Mouse (Mus musculus) heart, adult 2 months (tissue): ENCODE data around the gene Rhno1. TPM values are rescaled to one million over a fixed set of nuclear protein-coding genes. Genes with fewer than 3 reads are reported as not detected.
A peak's percentile ranks its signal among the peaks of the same experiment; 100 is the strongest.

Experiments used
- DNase-seq, 2 experiments: peaks; one replicate each; pipeline ENCODE4 v3.0.0; 2021
- H3K27ac ChIP-seq: fragments of 200-600 bp; 2 replicates; pipeline ENCODE4 v1.8.1; 2022
- H3K27me3 ChIP-seq: fragments of 200-500 bp; 2 replicates; pipeline ENCODE4 v1.6.1; 2012; ENCODE audit warnings: mild to moderate bottlenecking, low read length, inconsistent platforms, mixed read lengths; ENCODE audit not compliant: control insufficient read depth, insufficient read depth
- H3K36me3 ChIP-seq: fragments of 200-500 bp; 2 replicates; pipeline ENCODE4 v1.6.1; 2012; ENCODE audit warnings: low read length, inconsistent platforms; ENCODE audit not compliant: control insufficient read depth, insufficient read depth
- H3K4me1 ChIP-seq: fragments of 200-500 bp; 2 replicates; pipeline ENCODE4 v1.6.1; 2011; ENCODE audit warnings: low read length; ENCODE audit not compliant: control insufficient read depth, insufficient read depth
- H3K4me3 ChIP-seq: fragments of 200-600 bp; 2 replicates; pipeline ENCODE4 v1.8.1; 2022
- H3K79me2 ChIP-seq: fragments of 200-500 bp; replicated peaks from 2 replicates; pipeline ENCODE4 v1.6.1; 2012; ENCODE audit warnings: mild to moderate bottlenecking, inconsistent platforms, low read length, moderate library complexity, mixed read lengths; ENCODE audit not compliant: control insufficient read depth, insufficient read depth
- H3K9ac ChIP-seq: fragments of 200-500 bp; 2 replicates; pipeline ENCODE4 v1.6.1; 2012; ENCODE audit warnings: low read depth, mild to moderate bottlenecking, control low read depth, inconsistent platforms, low read length, mixed read lengths
- CTCF ChIP-seq: fragments of 200-600 bp; IDR thresholded peaks from 2 replicates; pipeline ENCODE4 v1.8.1; 2022; ENCODE audit warnings: antibody characterized with exemption, mild to moderate bottlenecking, moderate library complexity
- EP300 ChIP-seq: fragments of 200-500 bp; IDR thresholded peaks from 2 replicates; pipeline ENCODE4 v1.6.1; 2011; ENCODE audit warnings: low read depth, low read length, control low read depth; ENCODE audit not compliant: insufficient read depth
- POLR2A ChIP-seq: fragments of 200-500 bp; IDR thresholded peaks from 2 replicates; pipeline ENCODE4 v1.6.1; 2011; ENCODE audit warnings: mild to moderate bottlenecking, low read depth, low read length, control low read depth; ENCODE audit not compliant: insufficient read depth
- WGBS: fragments of 180-500 bp; shearing (Covaris S2); methylation state at CpG from one replicate; pipeline ENCODE4 v1.1.7; 2018; 5-methylcytosine and 5-hydroxymethylcytosine counted together
- intact Hi-C: fragments of 180-260 bp; cut with DNase I; formaldehyde crosslinking; loops from one replicate; pipeline ENCODE4 v1.15.1; 2025
- long read RNA-seq: library from polyadenylated mRNA; stranded (forward); transcript quantifications from one replicate; pipeline ENCODE4 v2.0.0, GENCODE M21; 2021
- polyA plus RNA-seq: library from polyadenylated mRNA; depleted of rRNA; stranded (reverse); fragments of >200 nt; gene quantifications from 2 replicates; pipeline ENCODE4 v1.2.3, GENCODE M21; 2012; rRNA removed
- total RNA-seq, 2 experiments: library from RNA; stranded (reverse); gene quantifications; 2 replicates each; pipeline ENCODE4 v1.2.3; 2021

Gene Rhno1
- total RNA-seq (1 to 10 TPM; 7.8 to 9.2 TPM), polyA plus RNA-seq (5.8 and 6.6 TPM in 2 replicates)
- long read RNA-seq, partial matches to known transcripts: 0 of 15 reads
- long read RNA-seq, other reads (novel, unspliced or antisense): 8 of 15 reads

- H3K4me3 ChIP-seq: peak within 1 kb of the TSS; percentile 83
- TF ChIP-seq POLR2A: no peak
- no peak for TF ChIP-seq CTCF
- no peak for TF ChIP-seq EP300
- H3K4me1 ChIP-seq: peaks cover 1% of the 10 kb centered on the region; the same call in 1 of the 2 replicates
- H3K36me3 ChIP-seq: no peaks in the 10 kb centered on the region
- DNase-seq: peak; percentile 90 to 92
- intact Hi-C loops: loop anchor here (5.0 kb wide), 2 partner anchors 50 to 160 kb away; no protein-coding TSS in a partner anchor
- no peaks in the 10 kb centered on the region; the same call in 1 of the 2 replicates for H3K79me2 ChIP-seq
- under 1% methylated on average over 75 of the region's 76 CpGs for WGBS
- peak within 1 kb of the TSS; percentile 80 for H3K27ac ChIP-seq
- no peaks in the 10 kb centered on the region for H3K27me3 ChIP-seq
- H3K9ac ChIP-seq: peak within 1 kb of the TSS; percentile 84
These were observed at the start of gene Rhno1, which contains the start of gene Foxm1 for GRCm38 (mm10) chr6:128362381-128363006. Gene Rhno1 (minus strand): TSS chr6:128362911. Gene Foxm1 (plus strand): TSS chr6:128362967.

- Histone ChIP-seq H3K9ac (no peak overlapping the region), H3K36me3 (no peaks in the 10 kb centered on the region), H3K27me3 (no peaks in the 10 kb centered on the region), H3K4me3 (no peak overlapping the region), H3K27ac (no peak overlapping the region), H3K79me2 (no peaks in the 10 kb centered on the region), H3K4me1 (no peaks in the 10 kb centered on the region)
- DNase-seq: peak; percentile 63 to 85
- intact Hi-C loops: loop anchor here (1.0 to 10.0 kb wide), 6 partner anchors 30 to 206 kb away; partner anchors contain the start of genes Foxm1 and Rhno1
- TF ChIP-seq EP300 (0 out of 2 replicates have a peak, but pooled peaks have one; percentile 62), POLR2A (no peak), CTCF (no peak; the same call in none of the 2 replicates)
- 11% methylated on average over 3 of the region's 3 CpGs for WGBS
These were observed 48.4 kb upstream of the Rhno1 start for GRCm38 (mm10) chr6:128411115-128411514.

GRCm38 (mm10) chr6:128410305-128410704 lies 47.6 kb upstream of the Rhno1 start:
- no peak for DNase-seq
- Histone ChIP-seq H3K27me3 (no peaks in the 10 kb centered on the region), H3K4me3 (no peak overlapping the region), H3K79me2 (no peaks in the 10 kb centered on the region), H3K27ac (no peak overlapping the region), H3K9ac (no peak overlapping the region), H3K4me1 (no peaks in the 10 kb centered on the region), H3K36me3 (no peaks in the 10 kb centered on the region)
- TF ChIP-seq EP300: no peak
- TF ChIP-seq POLR2A: no peak
- no peak for TF ChIP-seq CTCF
- intact Hi-C loops: loop anchor here (2.0 to 10.0 kb wide), 4 partner anchors 30 to 206 kb away; partner anchors contain the start of genes Foxm1 and Rhno1
- WGBS: 95% methylated on average over 13 of the region's 13 CpGs

GRCm38 (mm10) chr6:128408544-128409125 lies 45.9 kb upstream of the Rhno1 start:
- H3K27ac ChIP-seq: no peak overlapping the region
- no peak overlapping the region for H3K9ac ChIP-seq
- H3K27me3 ChIP-seq: no peaks in the 10 kb centered on the region
- WGBS: 88% methylated on average over 7 of the region's 7 CpGs
- intact Hi-C loops: no loop called here
- no peaks in the 10 kb centered on the region for H3K79me2 ChIP-seq
- no peaks in the 10 kb centered on the region for H3K36me3 ChIP-seq
- H3K4me3 ChIP-seq: no peak overlapping the region
- no peak for DNase-seq
- H3K4me1 ChIP-seq: no peaks in the 10 kb centered on the region
- TF ChIP-seq POLR2A (no peak), EP300 (no peak), CTCF (no peak)

- no peaks in the 10 kb centered on the region for H3K79me2 ChIP-seq
- intact Hi-C loops: no loop called here
- no peak for TF ChIP-seq EP300
- TF ChIP-seq POLR2A: no peak
- no peak for TF ChIP-seq CTCF
- DNase-seq: no peak
- no peak overlapping the region for H3K27ac ChIP-seq
- no peaks in the 10 kb centered on the region for H3K36me3 ChIP-seq
- WGBS: 48% methylated on average over 5 of the region's 5 CpGs
- H3K27me3 ChIP-seq: no peaks in the 10 kb centered on the region
- H3K4me1 ChIP-seq: no peaks in the 10 kb centered on the region
- H3K9ac ChIP-seq: no peak overlapping the region
- H3K4me3 ChIP-seq: no peak overlapping the region
These were observed 42.0 kb upstream of the Rhno1 start for GRCm38 (mm10) chr6:128404708-128405107.
